Mouse (Mus musculus) kidney, adult 9 months (tissue): ENCODE measurements around the gene Cyp2b19.
A peak's percentile ranks its signal among the peaks of the same experiment; 100 is the strongest.
"Not testable (repeated sequence)": the region's sequence is repeated elsewhere in the genome, so short reads cannot be mapped to it uniquely, and the experiment has no call there.

Experiments
- DNase-seq: peaks from one replicate; pipeline ENCODE4 v3.0.0; 2022

Gene Cyp2b19

GRCm38 (mm10) chr7:26756842-26757241 is at the start of gene Cyp2b19:
Gene Cyp2b19, plus strand, starts transcription at chr7:26757142.
- no peak for DNase-seq

- no peak for DNase-seq
These were observed 45.9 kb upstream of the Cyp2b19 start for GRCm38 (mm10) chr7:26711061-26711460.

- DNase-seq, result peak; percentile 8
These were observed 18.0 kb upstream of the Cyp2b19 start for GRCm38 (mm10) chr7:26738940-26739339.

- DNase-seq, result no peak
These were observed 13.0 kb upstream of the Cyp2b19 start for GRCm38 (mm10) chr7:26743948-26744347.

- DNase-seq, result peak; percentile 11
These were observed 11.5 kb upstream of the Cyp2b19 start for GRCm38 (mm10) chr7:26745486-26745885.

GRCm38 (mm10) chr7:26767084-26767483 is 10.1 kb downstream of the Cyp2b19 start:
- DNase-seq, result peak; percentile 61

- no peak for DNase-seq
These were observed 13.0 kb downstream of the Cyp2b19 start for GRCm38 (mm10) chr7:26769881-26770470.

- DNase-seq, result no peak
These were observed 16.1 kb downstream of the Cyp2b19 start for GRCm38 (mm10) chr7:26772866-26773586.

- DNase-seq, result peak; percentile 67
These were observed 18.9 kb downstream of the Cyp2b19 start for GRCm38 (mm10) chr7:26775866-26776265.

- peak; percentile 33 for DNase-seq
These were observed 20.9 kb downstream of the Cyp2b19 start for GRCm38 (mm10) chr7:26777806-26778205.

GRCm38 (mm10) chr7:26778474-26778873 is 21.5 kb downstream of the Cyp2b19 start:
- DNase-seq, result peak; percentile 82

- DNase-seq, result no peak
These were observed 23.0 kb downstream of the Cyp2b19 start for GRCm38 (mm10) chr7:26779799-26780416.

- DNase-seq, result no peak
These were observed 23.6 kb downstream of the Cyp2b19 start for GRCm38 (mm10) chr7:26780510-26780909.

- DNase-seq, result no peak
These were observed 24.2 kb downstream of the Cyp2b19 start for GRCm38 (mm10) chr7:26780998-26781766.

- DNase-seq, result no peak
These were observed 24.8 kb downstream of the Cyp2b19 start for GRCm38 (mm10) chr7:26781767-26782131.

- DNase-seq, result peak; percentile 97
These were observed 26.2 kb downstream of the Cyp2b19 start for GRCm38 (mm10) chr7:26783163-26783562.

GRCm38 (mm10) chr7:26786013-26786412 is 29.1 kb downstream of the Cyp2b19 start:
- DNase-seq, result not testable (repeated sequence)

GRCm38 (mm10) chr7:26789984-26790383 is 33.0 kb downstream of the Cyp2b19 start:
- no peak for DNase-seq

- no peak for DNase-seq
These were observed 43.2 kb downstream of the Cyp2b19 start for GRCm38 (mm10) chr7:26800104-26800503.

GRCm38 (mm10) chr7:26800996-26801395 is 44.1 kb downstream of the Cyp2b19 start:
- DNase-seq, result no peak

- DNase-seq, result no peak
These were observed 51.6 kb downstream of the Cyp2b19 start, which contains the start of gene Cyp2g1 for GRCm38 (mm10) chr7:26808592-26808991. Gene Cyp2g1, plus strand, starts transcription at chr7:26808892.
